ENCODE assay signal across 15 mouse cellular contexts in the genomic region with DNA sequence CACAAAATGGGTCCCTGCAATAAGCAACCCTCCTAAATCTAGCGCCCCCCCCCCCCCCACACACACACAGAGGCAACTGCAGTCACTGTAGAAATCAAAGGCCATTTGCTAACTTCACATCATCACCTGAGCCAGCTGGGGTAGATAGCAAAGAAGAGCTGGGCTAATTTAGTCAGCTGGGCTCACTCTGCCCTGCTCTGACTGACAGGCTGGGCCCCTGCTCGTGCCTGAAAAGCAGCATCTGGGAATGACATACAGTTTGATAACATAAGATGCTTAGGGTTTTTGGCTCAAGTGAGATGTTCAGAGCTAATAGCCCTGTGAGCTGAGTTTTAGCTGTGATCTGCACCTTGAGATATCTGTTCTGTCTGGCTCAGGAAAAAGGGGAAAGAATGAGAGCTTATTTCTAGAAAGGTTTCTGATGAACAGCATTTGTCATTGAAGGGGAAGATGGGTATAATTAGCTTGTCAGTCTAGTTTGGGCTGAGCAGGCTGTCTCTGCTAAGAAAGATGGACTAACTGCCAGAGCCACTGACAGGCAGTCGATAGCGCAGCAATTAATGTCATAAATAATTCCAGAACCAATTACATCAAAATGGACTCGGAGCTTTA.
DNase-seq lines count a peak whose midpoint lies in the region; ATAC-seq and TF ChIP-seq lines count a peak whose summit lies in the region.
"Had no signal": no experiment of that assay in that cellular context is flagged by ENCODE, and none has a peak within 500 bp of the region (broad histone marks: within the 10 kb centered on the region; RNA-seq: fewer than 3 reads in every experiment).

No protein-coding gene starts in this region.

- WGBS in kidney, embryonic 15.5 days = 55% methylated on average over 5 of the region's 5 CpGs
- 60% methylated on average over 5 of the region's 5 CpGs for WGBS in hindbrain, embryonic 11.5 days
- 21% methylated on average over 4 of the region's 5 CpGs for WGBS in midbrain, embryonic 16.5 days
- WGBS in intestine, embryonic 16.5 days = 50% methylated on average over 5 of the region's 5 CpGs

- H3K27me3 ChIP-seq in kidney, embryonic 15.5 days = no peaks in the 10 kb centered on the region
- no peaks in the 10 kb centered on the region for H3K27me3 ChIP-seq in hindbrain, embryonic 11.5 days (ENCODE audit: control insufficient read depth, insufficient read depth, low read length)
- no peaks in the 10 kb centered on the region for H3K27me3 ChIP-seq in midbrain, embryonic 16.5 days (ENCODE audit: control insufficient read depth, insufficient read depth, low read depth, low read length)
- H3K27me3 ChIP-seq in intestine, embryonic 16.5 days (replicated peaks; ENCODE audit: control insufficient read depth, insufficient read depth, low read length) = no peaks in the 10 kb centered on the region
- H3K27me3 ChIP-seq: limb, embryonic 15.5 days had no signal

- H3K4me3 ChIP-seq in kidney, embryonic 15.5 days (replicated peaks) = no peak overlapping the region
- no peak overlapping the region for H3K4me3 ChIP-seq in hindbrain, embryonic 11.5 days (ENCODE audit: low read depth, low read length)
- no peak overlapping the region for H3K4me3 ChIP-seq in midbrain, embryonic 16.5 days (ENCODE audit: low read depth, low read length)
- no peak overlapping the region for H3K4me3 ChIP-seq in intestine, embryonic 16.5 days (ENCODE audit: low read length)
- H3K4me3 ChIP-seq: heart, adult 2 months; limb, embryonic 15.5 days had no signal

- TF ChIP-seq CTCF in brain, embryonic 14.5 days (IDR thresholded peaks at IDR 0.05; ENCODE audit: borderline replicate concordance, extremely low read depth, insufficient read depth, insufficient read length) = no peak

- H3K4me1 ChIP-seq in kidney, embryonic 15.5 days = peaks cover 9% of the 10 kb centered on the region
- no peaks in the 10 kb centered on the region for H3K4me1 ChIP-seq in hindbrain, embryonic 11.5 days (replicated peaks; ENCODE audit: control insufficient read depth, insufficient read depth, low read length)
- H3K4me1 ChIP-seq in midbrain, embryonic 16.5 days (ENCODE audit: control insufficient read depth, insufficient read depth, low read length) = peaks cover 18% of the 10 kb centered on the region
- no peaks in the 10 kb centered on the region for H3K4me1 ChIP-seq in intestine, embryonic 16.5 days (ENCODE audit: control insufficient read depth, insufficient read depth, low read length)

- peak overlapping the region; percentile 34; the same call in 1 of the 2 replicates for H3K27ac ChIP-seq in kidney, embryonic 15.5 days
- H3K27ac ChIP-seq in hindbrain, embryonic 11.5 days (ENCODE audit: low read depth, low read length) = no peak overlapping the region
- peak overlapping the region; percentile 65 for H3K27ac ChIP-seq in midbrain, embryonic 16.5 days (ENCODE audit: low read length)
- no peak overlapping the region for H3K27ac ChIP-seq in intestine, embryonic 16.5 days (ENCODE audit: low read length)
- H3K27ac ChIP-seq: heart, adult 2 months; limb, embryonic 15.5 days; macrophage had no signal

- H3K9me3 ChIP-seq in kidney, embryonic 15.5 days (replicated peaks) = no peaks in the 10 kb centered on the region
- H3K9me3 ChIP-seq in hindbrain, embryonic 11.5 days (ENCODE audit: control insufficient read depth, low read length) = no peaks in the 10 kb centered on the region
- H3K9me3 ChIP-seq in midbrain, embryonic 16.5 days (replicated peaks; ENCODE audit: control insufficient read depth, low read length, poor library complexity, severe bottlenecking) = no peaks in the 10 kb centered on the region
- no peaks in the 10 kb centered on the region for H3K9me3 ChIP-seq in intestine, embryonic 16.5 days (ENCODE audit: control insufficient read depth, low read length)
- H3K9me3 ChIP-seq: limb, embryonic 15.5 days had no signal

- no peak for DNase-seq in kidney, postnatal 36 days
- peak; percentile 83 for DNase-seq in brain, embryonic 14.5 days (ENCODE audit: low read depth)
- DNase-seq in hindbrain, embryonic 11.5 days (ENCODE audit: low spot score) = no peak
- no peak for DNase-seq in thymus, adult 18-20 months
- no peak for DNase-seq in frontal cortex, postnatal 36 days (ENCODE audit: low spot score in 2 of 2)
- DNase-seq: adrenal gland, adult 8-10 months; cerebellum, adult 8-10 months; heart, adult 2 months; lung, adult 18-20 months; right cerebral cortex, postnatal 25 days had no signal

- no peak overlapping the region for H3K4me2 ChIP-seq in kidney, embryonic 15.5 days
- no peak overlapping the region for H3K4me2 ChIP-seq in hindbrain, embryonic 11.5 days (replicated peaks; ENCODE audit: low read depth, low read length)
- peak overlapping the region; percentile 29; the same call in 1 of the 2 replicates for H3K4me2 ChIP-seq in midbrain, embryonic 16.5 days (ENCODE audit: low read length)
- no peak overlapping the region for H3K4me2 ChIP-seq in intestine, embryonic 16.5 days (ENCODE audit: low read depth, low read length)
- H3K4me2 ChIP-seq: limb, embryonic 15.5 days had no signal

- no peak for TF ChIP-seq POLR2A in brain, embryonic 14.5 days (IDR thresholded peaks at IDR 0.05; ENCODE audit: borderline replicate concordance, extremely low read depth, insufficient read depth, insufficient read length, poor library complexity, severe bottlenecking)

- no peak overlapping the region for H3K9ac ChIP-seq in kidney, embryonic 15.5 days
- H3K9ac ChIP-seq in hindbrain, embryonic 11.5 days (ENCODE audit: low read depth, low read length) = no peak overlapping the region
- no peak overlapping the region; the same call in 1 of the 2 replicates for H3K9ac ChIP-seq in midbrain, embryonic 16.5 days (ENCODE audit: low read depth, low read length)
- no peak overlapping the region for H3K9ac ChIP-seq in intestine, embryonic 16.5 days (ENCODE audit: low read depth, low read length)
- H3K9ac ChIP-seq: limb, embryonic 15.5 days had no signal

- H3K36me3 ChIP-seq in kidney, embryonic 15.5 days = no peaks in the 10 kb centered on the region
- H3K36me3 ChIP-seq in hindbrain, embryonic 11.5 days (ENCODE audit: control insufficient read depth, insufficient read depth, low read length) = no peaks in the 10 kb centered on the region
- no peaks in the 10 kb centered on the region for H3K36me3 ChIP-seq in midbrain, embryonic 16.5 days (ENCODE audit: control insufficient read depth, insufficient read depth, low read length)
- no peaks in the 10 kb centered on the region for H3K36me3 ChIP-seq in intestine, embryonic 16.5 days (ENCODE audit: control insufficient read depth, insufficient read depth, low read length)
- H3K36me3 ChIP-seq: limb, embryonic 15.5 days had no signal

- ATAC-seq in kidney, embryonic 15.5 days (replicated peaks; ENCODE audit: low FRiP score) = no peak
- peak; percentile 22; the same call in 1 of the 2 replicates for ATAC-seq in hindbrain, embryonic 11.5 days (ENCODE audit: low FRiP score)
- ATAC-seq in midbrain, embryonic 16.5 days = peak; percentile 68
- ATAC-seq in intestine, embryonic 16.5 days = no peak

Comparison
In these comparisons a context has a peak if more than half of its experiments do, and no peak if none do; other contexts are left out.
1. ATAC-seq: peak in hindbrain, embryonic 11.5 days (single experiment) and midbrain, embryonic 16.5 days (single experiment); none in kidney, embryonic 15.5 days (single experiment) and intestine, embryonic 16.5 days (single experiment).
2. H3K27ac ChIP-seq: peak in kidney, embryonic 15.5 days (single experiment) and midbrain, embryonic 16.5 days (single experiment); none in hindbrain, embryonic 11.5 days (single experiment) and intestine, embryonic 16.5 days (single experiment).